Mouse (Mus musculus) layer of hippocampus, postnatal 10 days (tissue): Measurements from ENCODE around the gene Hoxd9. TPM values are rescaled to one million over a fixed set of nuclear protein-coding genes. Genes with fewer than 3 reads are reported as not detected.

Source experiments
- DNase-seq, 2 experiments: peaks; one replicate each; pipeline ENCODE4 v3.0.0; 2021; ENCODE audit warnings: low spot score in 2 of 2
- total RNA-seq, 2 experiments: library from RNA; stranded (reverse); gene quantifications; 2 replicates each; pipeline ENCODE4 v1.2.3; 2021

Hoxd9 gene
- total RNA-seq, 2 experiments from 2014 or later, result not detected

- DNase-seq, result no peak
Measured at GRCm38 (mm10) chr2:74731799-74732512, 34.4 kb downstream of the Hoxd9 start.

DNA sequence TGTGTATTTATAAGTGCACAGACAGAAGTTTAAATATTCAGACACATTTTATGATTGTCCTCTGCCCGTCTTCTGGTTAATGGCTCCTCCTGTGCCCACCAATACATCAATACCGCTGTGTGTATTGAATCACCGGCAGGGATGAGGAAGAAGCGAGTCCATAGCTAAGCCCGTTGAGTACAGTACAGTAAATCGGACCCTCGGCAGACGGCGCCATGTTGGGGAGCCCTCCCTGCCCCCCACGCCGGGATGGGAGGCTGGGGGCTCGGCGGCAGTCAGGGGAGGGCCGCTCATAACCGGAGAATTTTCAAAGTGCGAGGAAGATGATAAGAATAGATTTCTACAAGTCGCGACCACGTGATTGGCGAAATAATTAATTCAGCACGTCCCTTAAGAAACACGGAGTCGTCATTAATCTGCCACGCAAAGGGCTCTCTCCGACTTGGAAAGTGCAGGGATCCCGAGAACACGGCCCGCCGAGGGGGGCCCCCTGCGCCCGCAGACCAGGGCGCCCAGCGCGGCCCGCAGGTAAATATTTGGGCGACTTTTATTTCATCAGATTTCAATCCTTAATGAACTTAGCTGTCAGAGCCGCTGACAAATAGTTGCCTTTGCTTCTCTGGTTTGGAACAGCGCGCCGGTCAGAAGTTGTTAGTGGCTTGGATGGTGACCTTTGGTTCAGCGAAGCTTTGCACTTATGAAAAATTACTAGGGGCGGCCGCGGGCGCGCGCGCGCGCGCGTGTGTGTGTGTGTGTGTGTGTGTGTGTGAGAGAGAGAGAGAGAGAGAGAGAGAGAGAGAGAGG lies 35.2 kb downstream of the Hoxd9 start:
- DNase-seq, result no peak

DNA sequence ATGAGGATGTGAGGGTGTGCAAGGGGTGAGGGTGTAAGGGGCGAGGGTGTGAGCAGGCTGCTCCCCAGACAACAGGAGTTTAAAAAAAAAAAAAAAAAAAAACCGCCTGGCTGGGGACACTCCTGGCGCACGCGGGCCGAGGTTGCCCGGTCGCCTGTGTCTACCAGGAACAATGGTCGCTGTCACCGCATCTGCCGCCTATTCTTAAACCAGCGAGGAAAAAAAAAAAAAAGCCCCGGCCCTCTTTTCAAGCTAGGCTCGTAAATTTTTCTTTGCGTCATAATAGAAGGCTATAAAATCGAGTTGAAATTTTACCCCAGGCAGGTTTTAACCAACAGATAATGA lies 35.8 kb downstream of the Hoxd9 start:
- DNase-seq, result no peak

- no peak for DNase-seq
Measured at GRCm38 (mm10) chr2:74733765-74734164, 36.2 kb downstream of the Hoxd9 start.

DNA sequence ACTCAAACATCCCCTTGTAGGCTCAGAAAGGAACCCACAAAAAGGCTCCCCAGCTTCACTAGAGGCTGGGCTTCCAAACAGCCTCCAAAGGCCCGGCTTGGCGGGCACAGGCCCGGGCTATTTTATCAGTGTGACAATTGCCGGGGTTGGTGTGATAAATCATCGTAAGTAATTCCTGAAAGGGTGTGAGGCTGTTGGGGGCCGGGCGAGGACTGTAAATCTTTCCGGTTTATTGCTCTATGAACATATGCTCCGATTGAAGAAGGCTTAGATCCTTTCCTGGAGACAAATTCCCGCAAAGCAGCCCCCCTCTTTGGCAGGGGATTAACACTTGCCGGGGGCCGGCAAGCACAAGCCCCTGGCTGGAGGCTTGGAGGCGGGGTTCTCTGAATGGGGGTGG lies 36.9 kb downstream of the Hoxd9 start:
- DNase-seq, result no peak

DNA sequence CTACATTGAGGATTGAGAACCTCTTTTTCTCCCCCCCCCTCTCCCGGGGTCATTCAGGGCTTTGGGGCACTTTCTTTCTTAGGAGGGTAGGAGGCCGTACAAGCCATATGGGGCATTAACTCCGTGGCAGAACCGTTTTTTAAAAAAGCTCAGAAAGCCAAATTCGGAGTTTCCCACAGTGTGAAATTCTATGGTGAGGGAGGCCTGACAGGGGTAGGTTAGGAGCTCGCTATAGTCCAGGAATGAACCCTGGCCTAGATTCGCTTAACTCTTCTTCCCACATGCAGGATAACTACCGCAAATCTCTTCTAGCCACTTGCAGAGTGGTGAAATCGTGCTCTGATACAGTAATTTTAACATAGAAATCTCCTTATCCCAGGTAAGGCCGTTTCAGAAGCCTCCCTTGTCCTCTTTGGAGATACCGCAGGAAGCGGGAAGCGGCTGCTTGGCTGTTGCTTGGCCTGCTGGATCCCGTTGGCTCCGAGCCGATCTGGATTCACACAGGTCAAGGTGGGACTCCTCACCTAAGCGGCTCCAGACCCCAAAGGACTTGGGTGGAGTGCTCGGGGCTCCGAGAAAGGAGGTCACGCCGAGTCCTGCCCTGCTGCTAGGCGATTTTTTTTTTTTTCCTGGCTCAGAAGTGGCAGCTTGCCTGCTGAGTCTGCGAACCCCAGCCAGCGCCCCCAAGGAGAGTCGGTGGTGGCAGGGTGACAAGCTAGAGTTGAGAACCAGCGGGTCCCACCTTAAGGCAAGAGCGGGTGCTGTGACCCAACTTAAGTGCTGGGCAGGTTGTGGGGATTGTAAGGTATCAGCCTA lies 37.7 kb downstream of the Hoxd9 start:
- DNase-seq, result no peak

DNA sequence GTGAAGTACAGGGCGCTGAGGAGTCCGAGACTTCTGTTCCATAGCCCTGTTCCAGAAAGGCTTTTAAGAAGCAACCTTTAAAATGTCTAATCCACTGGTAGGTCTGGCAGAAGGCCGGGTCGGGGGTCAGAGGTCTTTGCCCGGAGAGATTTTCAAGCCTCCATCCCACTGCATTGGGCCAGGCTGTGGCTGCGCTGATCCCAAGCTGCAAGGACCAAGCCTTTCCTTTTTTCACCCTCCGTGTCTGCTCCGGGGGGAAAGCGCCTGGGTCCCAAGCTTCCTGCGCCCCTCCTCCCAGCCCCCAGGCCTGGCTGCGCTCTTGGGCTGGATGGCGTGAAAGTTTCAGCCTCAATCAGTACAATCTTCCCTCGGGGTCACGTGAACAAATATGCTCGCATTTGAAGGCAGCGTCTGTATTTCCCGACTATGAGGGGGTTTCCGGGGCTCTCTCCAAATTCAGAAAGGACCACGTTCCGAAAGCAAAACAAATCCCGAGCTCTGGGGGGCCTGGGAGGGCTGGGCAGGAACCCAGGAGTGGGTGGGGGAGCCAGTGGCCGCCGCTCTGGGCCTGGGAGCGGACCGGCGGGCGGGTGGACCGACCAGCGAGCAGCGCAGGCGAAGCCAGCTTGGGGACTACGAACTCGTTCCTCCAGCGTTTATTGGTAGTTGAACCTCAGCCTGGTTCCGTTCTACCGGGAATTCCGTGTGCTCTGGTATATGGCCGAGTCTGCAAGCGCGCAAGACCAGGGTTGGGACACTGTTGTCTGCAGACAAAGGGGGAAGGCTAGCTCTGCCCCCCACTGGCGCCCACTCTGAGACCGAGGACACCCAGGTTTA lies 38.5 kb downstream of the Hoxd9 start:
- peak in 1 of 2 experiments; percentile 3 for DNase-seq

DNA sequence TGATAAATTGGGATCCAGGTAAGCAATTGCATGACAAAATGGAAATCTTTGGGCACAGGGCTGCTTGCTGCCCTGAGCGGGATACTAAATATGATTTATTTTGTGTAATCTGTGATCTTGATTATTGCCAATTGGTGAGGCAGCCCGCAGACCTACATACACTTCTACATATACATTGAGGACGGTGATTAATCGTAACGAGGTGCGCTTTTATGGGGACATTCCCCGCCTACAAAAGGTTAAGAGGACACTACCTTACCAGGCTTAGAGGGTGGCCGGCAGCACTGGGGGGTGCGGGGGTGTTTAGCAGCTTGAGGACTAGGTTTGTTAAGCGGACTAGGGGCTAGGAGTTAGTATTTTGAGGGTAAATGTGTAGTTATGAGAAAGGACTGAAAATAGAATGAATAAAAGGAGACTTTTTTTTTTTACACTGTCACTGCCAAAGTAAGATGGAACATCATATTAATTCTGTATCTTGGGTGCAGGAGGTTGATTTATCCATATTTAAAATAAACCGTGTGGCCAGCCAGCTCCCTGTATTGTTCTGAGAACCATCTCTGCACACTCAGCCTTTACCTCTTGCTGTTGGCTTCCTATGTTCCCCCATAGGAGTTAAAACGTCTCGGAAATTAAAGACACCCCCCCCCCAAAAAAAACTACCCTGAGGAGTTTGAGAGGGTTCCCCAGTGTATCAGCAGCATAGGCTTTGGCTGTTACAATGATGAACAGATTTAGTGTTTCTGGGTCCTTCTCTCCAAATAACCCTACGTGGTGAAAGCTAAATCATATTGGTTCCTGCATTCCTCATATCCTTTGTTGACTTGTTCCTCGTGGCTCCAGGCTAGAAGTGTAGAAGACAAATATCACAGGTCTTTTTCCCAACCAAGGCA lies 39.4 kb downstream of the Hoxd9 start:
- no peak for DNase-seq

GRCm38 (mm10) chr2:74737578-74738070 lies 40.1 kb downstream of the Hoxd9 start:
- DNase-seq, result no peak

GRCm38 (mm10) chr2:74738623-74739475 lies 41.3 kb downstream of the Hoxd9 start:
- DNase-seq, result no peak

- no peak for DNase-seq
Measured at GRCm38 (mm10) chr2:74739476-74739800, 41.9 kb downstream of the Hoxd9 start.

DNA sequence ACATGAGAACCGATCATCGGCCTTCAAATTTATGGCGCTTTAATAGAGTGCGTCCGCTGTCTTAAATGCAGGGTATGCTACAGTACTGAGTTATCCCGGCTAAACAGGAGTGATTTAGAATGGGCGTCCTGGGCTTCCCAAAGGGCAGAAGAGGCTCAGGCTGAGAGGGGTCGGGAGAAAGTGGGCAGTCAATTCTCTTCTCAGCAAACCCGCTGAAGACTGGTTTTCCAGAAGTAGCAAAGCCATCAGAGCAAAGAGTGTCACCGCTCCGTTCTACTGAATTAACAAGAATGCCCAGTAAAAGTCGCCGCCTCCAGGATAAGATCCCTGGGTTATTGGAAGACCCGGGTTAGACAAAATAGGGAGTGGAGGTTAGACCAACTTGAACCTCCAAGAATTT lies 42.3 kb downstream of the Hoxd9 start:
- no peak for DNase-seq

GRCm38 (mm10) chr2:74740311-74741091 lies 43.0 kb downstream of the Hoxd9 start:
- no peak for DNase-seq

- no peak for DNase-seq
Measured at GRCm38 (mm10) chr2:74741252-74741978, 43.9 kb downstream of the Hoxd9 start.

DNA sequence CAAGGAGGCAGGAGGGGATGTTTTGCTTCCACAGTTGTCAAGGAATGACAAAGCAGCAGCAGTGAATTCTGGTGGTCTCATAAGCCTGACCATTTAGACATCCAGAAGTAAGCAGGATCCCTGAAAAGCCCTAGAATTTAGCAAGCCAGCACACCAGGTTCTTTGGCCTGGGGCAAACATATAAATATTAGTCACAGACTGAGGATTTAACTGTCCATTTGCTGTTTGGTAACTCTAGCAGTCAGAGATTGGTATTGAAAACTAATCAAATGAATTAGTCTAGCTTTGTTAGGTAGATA lies 44.4 kb downstream of the Hoxd9 start:
- no peak for DNase-seq

DNA sequence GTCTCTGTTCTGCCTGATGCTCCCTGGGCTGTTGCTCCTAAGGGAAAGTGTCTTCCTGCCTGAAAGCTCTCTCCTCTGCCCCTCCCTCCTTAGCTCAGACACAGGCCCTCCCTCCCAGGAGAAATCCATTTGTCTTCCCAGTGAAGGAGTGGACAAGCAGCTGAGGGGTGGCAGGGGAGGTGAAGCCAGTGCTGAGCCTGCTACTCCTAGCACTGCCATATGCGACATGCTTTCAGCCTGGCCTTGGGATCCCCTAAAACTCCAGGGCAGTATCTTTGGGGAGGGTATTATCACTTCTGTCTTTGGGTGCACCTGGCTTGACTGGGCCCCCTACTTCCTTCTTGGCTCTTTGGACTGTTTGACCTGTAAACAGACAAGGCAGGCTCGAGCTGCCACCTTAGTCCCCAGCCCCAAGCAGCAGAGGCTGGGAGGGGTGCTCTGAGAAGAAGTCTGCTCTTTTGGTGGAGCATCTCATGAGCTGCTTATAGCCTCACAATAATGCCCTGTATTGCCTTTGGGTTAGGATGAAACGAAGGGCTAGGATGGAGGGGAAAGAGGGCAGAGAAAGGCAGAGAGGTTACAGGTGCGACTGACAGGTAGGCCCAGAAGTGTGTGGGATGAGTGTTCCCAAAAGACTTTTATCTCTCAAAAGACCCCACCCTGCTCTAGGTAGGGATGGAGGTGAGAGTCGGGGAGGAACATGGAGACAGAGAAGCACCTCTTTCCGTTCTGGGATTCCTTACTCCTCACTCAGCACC lies 48.2 kb downstream of the Hoxd9 start:
- DNase-seq, result no peak

DNA sequence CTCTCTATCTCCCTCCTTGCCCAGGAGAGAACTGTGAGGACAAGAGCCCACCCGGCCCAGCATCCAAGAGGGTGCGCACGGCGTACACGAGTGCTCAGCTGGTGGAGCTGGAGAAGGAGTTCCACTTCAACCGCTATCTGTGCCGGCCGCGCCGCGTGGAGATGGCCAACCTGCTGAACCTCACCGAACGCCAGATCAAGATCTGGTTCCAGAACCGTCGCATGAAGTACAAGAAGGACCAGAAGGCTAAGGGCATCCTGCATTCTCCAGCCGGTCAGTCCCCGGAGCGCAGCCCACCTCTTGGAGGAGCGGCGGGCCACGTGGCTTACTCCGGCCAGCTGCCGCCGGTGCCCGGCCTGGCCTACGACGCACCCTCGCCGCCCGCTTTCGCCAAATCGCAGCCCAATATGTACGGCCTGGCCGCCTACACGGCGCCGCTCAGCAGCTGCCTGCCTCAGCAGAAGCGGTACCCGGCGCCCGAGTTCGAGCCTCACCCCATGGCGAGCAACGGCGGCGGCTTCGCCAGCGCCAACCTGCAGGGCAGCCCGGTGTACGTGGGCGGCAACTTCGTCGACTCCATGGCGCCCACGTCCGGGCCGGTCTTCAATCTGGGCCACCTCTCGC lies 48.9 kb downstream of the Hoxd9 start:
- DNase-seq, result no peak
